Mouse (Mus musculus) limb, embryonic 13.5 days (tissue): ENCODE measurements at regions not wholly inside any gene's neighbourhood (a gene's known extent, or its start where the extent isn't known, plus 50 kb on each side); places are given as distances from the start of the nearest gene placed in this dataset.

Experiments
- ATAC-seq: fragments of 200-750 bp; cut with Nextera tagmentation; 2 replicates; pipeline ENCODE4 v1.8.0; 2017; ENCODE audit warnings: low read depth, moderate number of reproducible peaks, moderate TSS enrichment; ENCODE audit not compliant: low FRiP score
- H3K27ac ChIP-seq: fragments of 300-500 bp; sonication (generic); 2 replicates; pipeline ENCODE4 v1.5.1; 2015; ENCODE audit warnings: inconsistent platforms, mild to moderate bottlenecking, moderate library complexity
- H3K27me3 ChIP-seq: fragments of 300-500 bp; sonication (generic); 2 replicates; pipeline ENCODE4 v1.6.1; 2015; ENCODE audit warnings: mild to moderate bottlenecking, inconsistent platforms
- H3K36me3 ChIP-seq: fragments of 300-500 bp; sonication (generic); 2 replicates; pipeline ENCODE4 v1.6.1; 2015; ENCODE audit warnings: inconsistent platforms, mild to moderate bottlenecking, moderate library complexity
- H3K4me1 ChIP-seq: fragments of 300-500 bp; sonication (generic); 2 replicates; pipeline ENCODE4 v1.6.1; 2015; ENCODE audit warnings: inconsistent platforms
- H3K4me2 ChIP-seq: fragments of 300-500 bp; sonication (generic); replicated peaks from 2 replicates; pipeline ENCODE4 v1.6.1; 2015; ENCODE audit warnings: inconsistent platforms, mild to moderate bottlenecking, moderate library complexity
- H3K4me3 ChIP-seq: fragments of 300-500 bp; sonication (generic); 2 replicates; pipeline ENCODE4 v1.5.1; 2015; ENCODE audit warnings: moderate library complexity, mild to moderate bottlenecking, inconsistent platforms
- H3K9ac ChIP-seq: fragments of 300-500 bp; sonication (generic); 2 replicates; pipeline ENCODE4 v1.6.1; 2015; ENCODE audit warnings: mild to moderate bottlenecking, inconsistent platforms
- H3K9me3 ChIP-seq: fragments of 300-500 bp; sonication (generic); 2 replicates; pipeline ENCODE4 v1.6.1; 2016; ENCODE audit warnings: inconsistent platforms
- WGBS: fragments of 180-500 bp; shearing (Covaris S2); methylation state at CpG from one replicate; pipeline ENCODE4 v1.1.7; 2015; 5-methylcytosine and 5-hydroxymethylcytosine counted together

DNA sequence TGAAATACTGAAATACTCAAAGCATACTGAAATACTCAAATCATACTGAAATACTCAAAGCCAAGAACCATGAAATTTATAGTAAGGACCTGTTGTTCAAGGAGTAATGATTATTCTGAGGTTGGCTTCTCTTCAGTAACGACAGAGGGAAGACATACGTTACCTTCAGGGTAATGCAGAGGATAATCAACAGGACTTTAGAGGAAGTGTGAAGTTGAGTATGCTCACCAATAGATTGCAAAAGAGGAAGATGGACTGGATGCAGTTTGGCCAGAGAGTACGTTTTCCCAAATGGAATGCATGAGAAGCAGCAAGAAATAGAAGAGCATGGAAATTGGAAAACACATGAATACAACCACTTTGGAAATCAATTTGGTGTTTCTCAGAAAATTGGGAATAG lies 79.1 kb upstream of the Pdc start:
- Histone ChIP-seq H3K27ac (no peak overlapping the region), H3K9me3 (no peaks in the 10 kb centered on the region), H3K27me3 (no peaks in the 10 kb centered on the region), H3K4me1 (no peaks in the 10 kb centered on the region), H3K36me3 (no peaks in the 10 kb centered on the region), H3K4me3 (no peak overlapping the region), H3K4me2 (no peak overlapping the region), H3K9ac (no peak overlapping the region)
- no peak for ATAC-seq
- WGBS, result 85% methylated on average over 3 of the region's 3 CpGs

GRCm38 (mm10) chr1:150241153-150241552 lies 78.1 kb upstream of the Pdc start:
- H3K36me3 ChIP-seq, result no peaks in the 10 kb centered on the region
- H3K4me2 ChIP-seq, result no peak overlapping the region
- H3K4me3 ChIP-seq, result no peak overlapping the region
- no peaks in the 10 kb centered on the region for H3K27me3 ChIP-seq
- no peak for ATAC-seq
- H3K9me3 ChIP-seq, result no peaks in the 10 kb centered on the region
- H3K4me1 ChIP-seq, result no peaks in the 10 kb centered on the region
- H3K9ac ChIP-seq, result no peak overlapping the region
- WGBS, result 89% methylated on average over 4 of the region's 4 CpGs
- no peak overlapping the region for H3K27ac ChIP-seq

GRCm38 (mm10) chr1:150242108-150242507 lies 77.1 kb upstream of the Pdc start:
- Histone ChIP-seq H3K9ac (no peak overlapping the region), H3K27me3 (no peaks in the 10 kb centered on the region), H3K9me3 (no peaks in the 10 kb centered on the region), H3K4me2 (no peak overlapping the region), H3K27ac (no peak overlapping the region), H3K4me1 (no peaks in the 10 kb centered on the region), H3K36me3 (no peaks in the 10 kb centered on the region), H3K4me3 (no peak overlapping the region)
- no peak for ATAC-seq

DNA sequence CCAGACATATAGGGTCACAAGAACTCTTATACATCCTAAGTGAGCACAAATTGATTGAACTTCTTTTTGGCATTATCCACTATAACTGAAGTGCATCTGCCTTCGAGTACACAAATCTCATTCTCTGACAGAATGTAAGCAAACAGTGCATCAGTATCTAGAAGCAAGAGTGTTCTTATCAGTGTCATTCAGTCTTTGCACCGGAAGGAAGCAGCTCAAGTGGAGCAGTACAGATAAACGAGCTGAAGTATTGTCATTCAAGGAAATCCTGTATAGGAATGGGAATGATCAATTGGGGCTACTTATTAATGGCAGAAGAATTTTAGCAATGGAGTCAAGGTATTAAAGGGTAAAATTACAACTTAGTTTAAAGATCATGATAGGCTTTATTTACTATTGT lies 74.3 kb upstream of the Pdc start:
- 76% methylated on average over 3 of the region's 3 CpGs for WGBS
- no peaks in the 10 kb centered on the region for H3K4me1 ChIP-seq
- ATAC-seq, result no peak

GRCm38 (mm10) chr1:150251422-150251821 lies 67.8 kb upstream of the Pdc start:
- Histone ChIP-seq H3K9me3 (no peaks in the 10 kb centered on the region), H3K27ac (no peak overlapping the region), H3K27me3 (no peaks in the 10 kb centered on the region), H3K36me3 (no peaks in the 10 kb centered on the region), H3K4me1 (no peaks in the 10 kb centered on the region), H3K4me2 (no peak overlapping the region), H3K4me3 (no peak overlapping the region), H3K9ac (no peak overlapping the region)
- WGBS, result 62% methylated on average over 1 of the region's 1 CpGs
- ATAC-seq, result peak; percentile 61; the same call in 1 of the 2 replicates

More for the DNA sequence above, 74.3 kb upstream of the Pdc start:
- H3K27ac ChIP-seq, result no peak overlapping the region
- no peaks in the 10 kb centered on the region for H3K36me3 ChIP-seq
- H3K4me2 ChIP-seq, result no peak overlapping the region
- no peak overlapping the region for H3K9ac ChIP-seq
- H3K4me3 ChIP-seq, result no peak overlapping the region
- H3K27me3 ChIP-seq, result no peaks in the 10 kb centered on the region
- no peaks in the 10 kb centered on the region for H3K9me3 ChIP-seq

DNA sequence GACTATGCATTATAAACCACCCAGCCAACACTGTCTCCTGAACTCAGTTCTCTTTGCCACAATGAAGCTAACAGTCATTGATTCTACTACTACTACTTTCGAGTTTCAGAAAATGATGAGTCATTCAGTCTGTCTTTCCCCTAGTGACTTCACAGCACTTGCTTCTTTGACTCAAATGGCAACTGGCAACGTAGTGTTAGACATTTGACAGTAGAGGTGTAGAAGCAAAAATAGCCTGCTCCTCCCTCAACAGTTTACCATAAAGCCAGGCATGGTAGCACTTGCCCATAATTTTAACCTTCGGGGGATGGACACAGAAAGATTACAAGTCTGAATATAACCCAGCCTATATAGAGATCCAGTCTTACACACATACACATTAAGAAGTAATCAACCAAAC lies 67.3 kb upstream of the Pdc start:
- no peaks in the 10 kb centered on the region for H3K9me3 ChIP-seq
- H3K4me2 ChIP-seq, result no peak overlapping the region
- H3K9ac ChIP-seq, result no peak overlapping the region
- no peak overlapping the region for H3K27ac ChIP-seq
- H3K4me1 ChIP-seq, result no peaks in the 10 kb centered on the region
- ATAC-seq, result 0 out of 2 replicates have a peak, but pooled peaks have one; percentile 28
- no peaks in the 10 kb centered on the region for H3K36me3 ChIP-seq
- WGBS, result 81% methylated on average over 3 of the region's 3 CpGs
- no peak overlapping the region for H3K4me3 ChIP-seq
- no peaks in the 10 kb centered on the region for H3K27me3 ChIP-seq

DNA sequence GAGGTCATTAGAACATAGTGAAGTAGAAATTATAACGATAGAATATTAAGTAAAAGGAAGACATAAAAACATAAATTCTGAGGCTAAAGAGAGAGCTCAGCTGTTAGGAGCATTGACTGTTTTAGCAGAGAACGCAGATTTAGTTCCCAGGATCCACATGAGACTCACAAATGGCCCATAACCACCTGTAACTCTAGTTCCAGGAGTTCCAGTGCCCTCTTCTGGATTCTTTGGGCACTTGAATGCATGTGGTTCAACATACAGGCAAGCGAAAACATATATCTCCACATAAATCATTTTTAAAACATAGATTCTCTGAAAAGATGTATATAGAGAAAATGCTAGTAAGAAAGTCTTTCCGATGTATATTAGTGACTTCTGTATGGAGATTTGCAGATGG lies 61.6 kb upstream of the Pdc start:
- ATAC-seq, result no peak
- Histone ChIP-seq H3K27ac (no peak overlapping the region), H3K4me2 (no peak overlapping the region), H3K36me3 (no peaks in the 10 kb centered on the region), H3K27me3 (no peaks in the 10 kb centered on the region), H3K9ac (no peak overlapping the region), H3K4me3 (no peak overlapping the region), H3K4me1 (no peaks in the 10 kb centered on the region), H3K9me3 (no peaks in the 10 kb centered on the region)
- WGBS, result 58% methylated on average over 4 of the region's 4 CpGs

DNA sequence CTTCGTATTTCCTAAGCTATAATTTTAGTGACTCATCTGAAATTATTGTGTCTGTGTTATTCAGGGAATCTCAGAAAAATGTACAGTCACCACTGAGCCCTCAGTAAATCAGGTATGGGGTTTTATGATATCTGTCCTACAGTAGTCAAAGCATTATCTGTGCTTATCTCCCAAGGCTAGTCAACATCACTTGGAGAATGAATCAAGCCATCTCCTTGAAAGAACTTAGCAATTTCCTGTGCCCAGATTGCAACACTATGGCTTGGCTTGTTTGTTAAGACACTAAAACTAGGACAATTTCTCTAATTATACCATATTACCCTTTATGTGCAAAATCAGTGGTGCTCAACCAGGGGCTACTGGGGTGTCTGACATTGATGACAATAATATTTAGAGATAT lies 58.9 kb upstream of the Pdc start:
- ATAC-seq, result no peak
- Histone ChIP-seq H3K9me3 (no peaks in the 10 kb centered on the region), H3K36me3 (no peaks in the 10 kb centered on the region), H3K27me3 (no peaks in the 10 kb centered on the region), H3K4me1 (no peaks in the 10 kb centered on the region), H3K9ac (no peak overlapping the region), H3K27ac (no peak overlapping the region), H3K4me3 (no peak overlapping the region), H3K4me2 (no peak overlapping the region)
- WGBS, result 86% methylated on average over 1 of the region's 1 CpGs

DNA sequence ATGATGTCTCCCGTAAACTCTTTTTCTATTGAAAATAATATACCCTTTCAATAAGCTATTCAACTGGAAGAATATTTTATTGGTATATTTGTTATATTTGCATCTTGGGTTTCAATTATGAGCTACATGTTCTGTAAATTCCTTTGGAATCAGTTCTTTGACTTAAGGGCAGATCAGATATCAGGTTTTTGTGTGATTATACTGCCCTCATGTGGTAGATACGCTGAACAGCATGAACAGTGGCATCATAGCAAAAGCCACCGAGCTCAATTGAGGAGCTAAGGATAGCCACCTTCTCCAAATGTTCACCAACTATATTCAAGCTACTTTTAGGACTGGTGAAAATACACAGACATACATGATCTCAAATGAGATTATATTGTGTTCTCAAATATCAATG lies 52.7 kb upstream of the Pdc start:
- H3K4me3 ChIP-seq, result no peak overlapping the region
- ATAC-seq, result no peak; the same call in 1 of the 2 replicates
- no peaks in the 10 kb centered on the region for H3K4me1 ChIP-seq
- no peaks in the 10 kb centered on the region for H3K36me3 ChIP-seq
- no peaks in the 10 kb centered on the region for H3K27me3 ChIP-seq
- 39% methylated on average over 3 of the region's 3 CpGs for WGBS
- H3K9me3 ChIP-seq, result no peaks in the 10 kb centered on the region
- H3K27ac ChIP-seq, result no peak overlapping the region
- H3K4me2 ChIP-seq, result no peak overlapping the region
- no peak overlapping the region for H3K9ac ChIP-seq

GRCm38 (mm10) chr1:150267003-150267402 lies 52.2 kb upstream of the Pdc start:
- Histone ChIP-seq H3K9ac (no peak overlapping the region), H3K27ac (no peak overlapping the region), H3K27me3 (no peaks in the 10 kb centered on the region), H3K4me2 (no peak overlapping the region), H3K9me3 (no peaks in the 10 kb centered on the region), H3K4me1 (no peaks in the 10 kb centered on the region), H3K4me3 (no peak overlapping the region), H3K36me3 (no peaks in the 10 kb centered on the region)
- ATAC-seq, result no peak
- 83% methylated on average over 3 of the region's 3 CpGs for WGBS
